Mouse (Mus musculus): Measurements from ENCODE around the gene Trove2. TPM values are rescaled to one million over a fixed set of nuclear protein-coding genes. Genes with fewer than 3 reads are reported as not detected.

Trove2 gene
- polyA plus RNA-seq, 1 experiment from 2014 or later, result 16.2 TPM

- H3K9ac ChIP-seq (ENCODE audit: low read length), result no peak overlapping the region
- no peak overlapping the region for H3K27ac ChIP-seq (ENCODE audit: low read length)
- H3K27me3 ChIP-seq (ENCODE audit: control insufficient read depth, insufficient read depth, low read length), result no peaks in the 10 kb centered on the region
- H3K4me1 ChIP-seq (ENCODE audit: control insufficient read depth, insufficient read depth, low read length), result peaks cover 6% of the 10 kb centered on the region
- ATAC-seq (ENCODE audit: insufficient read depth, low FRiP score), result no peak
- H3K4me3 ChIP-seq (replicated peaks; ENCODE audit: low read length), result no peak overlapping the region
- 86% methylated on average over 5 of the region's 5 CpGs for WGBS
- H3K4me2 ChIP-seq (ENCODE audit: low read depth, low read length), result no peak overlapping the region
- H3K9me3 ChIP-seq (replicated peaks; ENCODE audit: control insufficient read depth, low read length), result no peaks in the 10 kb centered on the region
- H3K36me3 ChIP-seq (ENCODE audit: control insufficient read depth, insufficient read depth, low read length), result 0 out of 2 replicates have a peak, but pooled peaks cover 6% of the 10 kb centered on the region
Observed at GRCm38 (mm10) chr1:143741331-143741730, 35.5 kb downstream of the Trove2 start.

GRCm38 (mm10) chr1:143740581-143740980, 36.3 kb downstream of the Trove2 start:
- no peaks in the 10 kb centered on the region for H3K27me3 ChIP-seq (ENCODE audit: control insufficient read depth, insufficient read depth, low read length)
- H3K9me3 ChIP-seq (replicated peaks; ENCODE audit: control insufficient read depth, low read length), result no peaks in the 10 kb centered on the region
- WGBS, result 90% methylated on average over 10 of the region's 10 CpGs
- no peak for ATAC-seq (ENCODE audit: insufficient read depth, low FRiP score)
- peaks cover 6% of the 10 kb centered on the region for H3K4me1 ChIP-seq (ENCODE audit: control insufficient read depth, insufficient read depth, low read length)
- 0 out of 2 replicates have a peak, but pooled peaks cover 6% of the 10 kb centered on the region for H3K36me3 ChIP-seq (ENCODE audit: control insufficient read depth, insufficient read depth, low read length)
- peak overlapping the region; percentile 96; the same call in 1 of the 2 replicates for H3K4me2 ChIP-seq (ENCODE audit: low read depth, low read length)
- H3K9ac ChIP-seq (ENCODE audit: low read length), result no peak overlapping the region
- H3K27ac ChIP-seq (ENCODE audit: low read length), result no peak overlapping the region
- H3K4me3 ChIP-seq (replicated peaks; ENCODE audit: low read length), result no peak overlapping the region

GRCm38 (mm10) chr1:143739361-143740350, 37.2 kb downstream of the Trove2 start:
- Histone ChIP-seq H3K27me3 (ENCODE audit: control insufficient read depth, insufficient read depth, low read length) (no peaks in the 10 kb centered on the region), H3K27ac (ENCODE audit: low read length) (peak overlapping the region; percentile 84), H3K4me2 (ENCODE audit: low read depth, low read length) (peak overlapping the region; percentile 96), H3K4me3 (replicated peaks; ENCODE audit: low read length) (peak overlapping the region; percentile 89), H3K9me3 (replicated peaks; ENCODE audit: control insufficient read depth, low read length) (no peaks in the 10 kb centered on the region), H3K36me3 (ENCODE audit: control insufficient read depth, insufficient read depth, low read length) (0 out of 2 replicates have a peak, but pooled peaks cover 6% of the 10 kb centered on the region), H3K9ac (ENCODE audit: low read length) (peak overlapping the region; percentile 84), H3K4me1 (ENCODE audit: control insufficient read depth, insufficient read depth, low read length) (peaks cover 6% of the 10 kb centered on the region)
- peak; percentile 96 for ATAC-seq (ENCODE audit: insufficient read depth, low FRiP score)
- under 1% methylated on average over 70 of the region's 71 CpGs for WGBS

GRCm38 (mm10) chr1:143738811-143739210, 38.1 kb downstream of the Trove2 start:
- Histone ChIP-seq H3K4me2 (ENCODE audit: low read depth, low read length) (peak overlapping the region; percentile 96), H3K4me3 (replicated peaks; ENCODE audit: low read length) (peak overlapping the region; percentile 89), H3K9ac (ENCODE audit: low read length) (peak overlapping the region; percentile 84), H3K27ac (ENCODE audit: low read length) (peak overlapping the region; percentile 62; the same call in 1 of the 2 replicates), H3K4me1 (ENCODE audit: control insufficient read depth, insufficient read depth, low read length) (peaks cover 6% of the 10 kb centered on the region), H3K9me3 (replicated peaks; ENCODE audit: control insufficient read depth, low read length) (no peaks in the 10 kb centered on the region), H3K27me3 (ENCODE audit: control insufficient read depth, insufficient read depth, low read length) (no peaks in the 10 kb centered on the region), H3K36me3 (ENCODE audit: control insufficient read depth, insufficient read depth, low read length) (0 out of 2 replicates have a peak, but pooled peaks cover 6% of the 10 kb centered on the region)
- WGBS, result 13% methylated on average over 10 of the region's 11 CpGs
- no peak for ATAC-seq (ENCODE audit: insufficient read depth, low FRiP score)

GRCm38 (mm10) chr1:143733914-143734410, 42.9 kb downstream of the Trove2 start:
- Histone ChIP-seq H3K36me3 (ENCODE audit: control insufficient read depth, insufficient read depth, low read length) (no peaks in the 10 kb centered on the region), H3K4me1 (ENCODE audit: control insufficient read depth, insufficient read depth, low read length) (no peaks in the 10 kb centered on the region), H3K27me3 (ENCODE audit: control insufficient read depth, insufficient read depth, low read length) (no peaks in the 10 kb centered on the region), H3K9me3 (replicated peaks; ENCODE audit: control insufficient read depth, low read length) (no peaks in the 10 kb centered on the region), H3K9ac (ENCODE audit: low read length) (no peak overlapping the region), H3K4me3 (replicated peaks; ENCODE audit: low read length) (no peak overlapping the region), H3K4me2 (ENCODE audit: low read depth, low read length) (no peak overlapping the region), H3K27ac (ENCODE audit: low read length) (no peak overlapping the region)
- ATAC-seq (ENCODE audit: insufficient read depth, low FRiP score), result no peak
- 73% methylated on average over 5 of the region's 5 CpGs for WGBS

GRCm38 (mm10) chr1:143731691-143732090, 45.2 kb downstream of the Trove2 start:
- WGBS, result 66% methylated on average over 4 of the region's 4 CpGs
- H3K27me3 ChIP-seq (ENCODE audit: control insufficient read depth, insufficient read depth, low read length), result no peaks in the 10 kb centered on the region
- H3K27ac ChIP-seq (ENCODE audit: low read length), result no peak overlapping the region
- no peaks in the 10 kb centered on the region for H3K36me3 ChIP-seq (ENCODE audit: control insufficient read depth, insufficient read depth, low read length)
- H3K4me3 ChIP-seq (replicated peaks; ENCODE audit: low read length), result no peak overlapping the region
- H3K4me1 ChIP-seq (ENCODE audit: control insufficient read depth, insufficient read depth, low read length), result no peaks in the 10 kb centered on the region
- no peak overlapping the region for H3K4me2 ChIP-seq (ENCODE audit: low read depth, low read length)
- no peaks in the 10 kb centered on the region for H3K9me3 ChIP-seq (replicated peaks; ENCODE audit: control insufficient read depth, low read length)
- ATAC-seq (ENCODE audit: insufficient read depth, low FRiP score), result no peak
- H3K9ac ChIP-seq (ENCODE audit: low read length), result no peak overlapping the region

GRCm38 (mm10) chr1:143730899-143731298, 46.0 kb downstream of the Trove2 start:
- WGBS, result 80% methylated on average over 2 of the region's 2 CpGs
- no peak overlapping the region for H3K27ac ChIP-seq (ENCODE audit: low read length)
- no peaks in the 10 kb centered on the region for H3K27me3 ChIP-seq (ENCODE audit: control insufficient read depth, insufficient read depth, low read length)

GRCm38 (mm10) chr1:143727701-143728445, 49.0 kb downstream of the Trove2 start:
- no peaks in the 10 kb centered on the region for H3K9me3 ChIP-seq (replicated peaks; ENCODE audit: control insufficient read depth, low read length)
- H3K27ac ChIP-seq (ENCODE audit: low read length), result no peak overlapping the region
- H3K36me3 ChIP-seq (ENCODE audit: control insufficient read depth, insufficient read depth, low read length), result no peaks in the 10 kb centered on the region
- 43% methylated on average over 9 of the region's 9 CpGs for WGBS
- no peak for ATAC-seq (ENCODE audit: insufficient read depth, low FRiP score)
- no peaks in the 10 kb centered on the region for H3K27me3 ChIP-seq (ENCODE audit: control insufficient read depth, insufficient read depth, low read length)
- H3K4me2 ChIP-seq (ENCODE audit: low read depth, low read length), result no peak overlapping the region
- no peak overlapping the region for H3K9ac ChIP-seq (ENCODE audit: low read length)
- no peak overlapping the region for H3K4me3 ChIP-seq (replicated peaks; ENCODE audit: low read length)
- H3K4me1 ChIP-seq (ENCODE audit: control insufficient read depth, insufficient read depth, low read length), result no peaks in the 10 kb centered on the region

More at GRCm38 (mm10) chr1:143730899-143731298, 46.0 kb downstream of the Trove2 start:
- H3K9ac ChIP-seq (ENCODE audit: low read length), result no peak overlapping the region
- no peaks in the 10 kb centered on the region for H3K36me3 ChIP-seq (ENCODE audit: control insufficient read depth, insufficient read depth, low read length)
- H3K4me1 ChIP-seq (ENCODE audit: control insufficient read depth, insufficient read depth, low read length), result no peaks in the 10 kb centered on the region
- H3K4me3 ChIP-seq (replicated peaks; ENCODE audit: low read length), result no peak overlapping the region
- ATAC-seq (ENCODE audit: insufficient read depth, low FRiP score), result no peak
- no peaks in the 10 kb centered on the region for H3K9me3 ChIP-seq (replicated peaks; ENCODE audit: control insufficient read depth, low read length)
- no peak overlapping the region for H3K4me2 ChIP-seq (ENCODE audit: low read depth, low read length)

All from stomach, embryonic 16.5 days (tissue).